Mouse (Mus musculus) layer of hippocampus, adult 18-20 months (tissue): ENCODE measurements at regions not wholly inside any gene's neighbourhood (a gene's known extent, or its start where the extent isn't known, plus 50 kb on each side); places are given as distances from the start of the nearest gene placed in this dataset.
A peak's percentile ranks its signal among the peaks of the same experiment; 100 is the strongest.

Experiments
- DNase-seq, 2 experiments: peaks; one replicate each; pipeline ENCODE4 v3.0.0; 2022; ENCODE audit warnings: low spot score in 2 of 2

DNA sequence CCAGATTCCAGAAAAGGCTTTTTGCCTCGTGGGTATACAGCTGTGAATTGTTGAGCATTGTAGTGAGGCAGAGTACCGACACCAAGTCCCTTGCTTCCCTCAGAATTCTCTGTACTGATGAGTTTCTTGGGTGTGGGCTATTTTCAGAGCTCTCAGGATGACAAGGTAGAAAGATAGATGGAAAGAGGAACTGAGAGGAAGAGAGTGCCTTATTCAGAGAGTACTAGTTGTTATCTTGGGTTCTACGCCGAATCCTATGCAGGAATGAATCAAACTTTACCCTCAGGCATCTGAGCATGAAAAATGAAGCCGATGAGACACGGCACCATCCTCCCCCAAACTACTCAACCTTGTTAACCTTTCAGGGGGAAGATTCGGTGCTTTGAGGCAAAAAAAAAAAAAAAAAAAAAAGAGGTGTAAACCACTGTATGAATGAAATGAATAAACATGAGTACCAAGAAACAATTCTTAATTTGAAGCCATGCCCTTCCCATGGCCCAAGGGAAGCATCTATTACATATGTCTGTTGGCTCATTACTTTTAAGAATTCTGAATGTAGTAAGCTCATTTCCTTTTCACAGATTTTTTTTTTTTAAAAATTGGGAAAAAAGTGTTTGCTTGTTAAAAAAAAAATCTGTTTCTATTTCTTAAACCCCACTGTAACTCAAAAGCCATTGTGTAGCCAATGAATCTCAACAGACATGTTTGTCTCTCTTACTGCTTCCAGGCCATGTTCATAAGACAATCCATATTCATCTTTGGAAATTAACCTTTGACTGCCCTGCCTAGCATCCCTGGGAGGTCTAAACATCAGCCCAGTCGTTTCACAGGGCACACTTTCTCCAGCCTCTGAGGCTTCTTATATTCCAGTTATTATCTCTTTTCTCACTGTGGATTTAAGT lies 1435.8 kb upstream of the A1bg start:
- no peak for DNase-seq

DNA sequence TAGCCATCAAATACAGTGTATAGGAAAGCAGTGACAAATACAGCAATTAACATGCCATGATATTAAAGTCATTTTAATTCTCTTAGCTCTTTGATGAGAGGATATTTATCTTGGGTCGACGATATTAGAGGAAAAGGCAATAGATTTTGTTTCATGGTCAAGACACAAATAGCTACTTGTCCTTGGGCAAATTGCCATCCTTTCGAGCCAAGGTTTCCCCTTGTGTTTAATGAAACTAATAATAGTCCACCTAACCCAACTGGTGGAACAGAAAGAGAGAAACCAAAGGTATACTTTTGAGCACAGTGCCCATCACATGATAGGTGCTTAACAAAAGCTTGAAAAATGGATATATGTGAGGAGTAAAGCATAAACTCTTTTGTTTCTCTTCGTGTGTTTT lies 1431.0 kb upstream of the A1bg start:
- DNase-seq: no peak

DNA sequence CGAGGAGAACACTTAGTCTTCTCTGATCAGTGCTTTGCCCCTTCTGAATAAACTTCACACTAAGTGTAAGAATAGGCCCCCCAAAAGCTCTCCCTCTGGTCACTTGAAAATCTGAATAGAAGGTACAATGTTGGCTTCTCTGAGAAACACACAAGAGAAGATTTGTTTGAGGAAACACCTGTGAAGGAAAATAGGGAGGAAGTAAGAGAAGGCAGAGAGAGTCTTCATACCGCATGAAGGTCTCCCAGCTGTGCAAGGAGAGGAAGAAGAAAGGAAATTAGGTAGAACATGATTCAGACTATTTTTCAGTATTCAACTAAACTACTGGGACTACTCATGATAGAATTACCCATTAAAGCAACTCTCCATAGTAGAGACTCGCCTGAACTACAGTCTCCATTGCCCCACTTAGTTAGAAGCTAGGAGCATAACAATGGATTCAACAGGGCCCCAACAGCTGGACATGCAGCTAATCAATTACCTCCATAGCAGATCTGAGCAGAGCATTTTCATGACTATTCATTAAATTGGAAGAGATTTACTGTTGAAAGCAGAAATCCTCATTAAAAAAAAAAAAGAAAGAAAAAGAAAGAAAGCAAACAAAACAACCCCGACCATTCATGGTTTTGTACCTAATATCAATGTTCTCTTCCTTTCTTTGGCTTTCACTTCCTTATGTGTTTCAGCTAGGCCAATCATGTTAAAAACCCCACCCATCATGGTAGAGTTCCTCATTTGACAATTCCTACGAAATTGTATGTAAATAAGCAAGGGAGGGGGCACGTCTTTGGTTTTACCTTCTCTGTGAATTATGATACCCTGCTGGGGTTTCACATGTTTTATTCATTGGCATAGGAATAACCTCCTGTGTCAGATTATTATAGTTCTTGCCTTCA lies 1428.3 kb upstream of the A1bg start:
- DNase-seq: no peak

DNA sequence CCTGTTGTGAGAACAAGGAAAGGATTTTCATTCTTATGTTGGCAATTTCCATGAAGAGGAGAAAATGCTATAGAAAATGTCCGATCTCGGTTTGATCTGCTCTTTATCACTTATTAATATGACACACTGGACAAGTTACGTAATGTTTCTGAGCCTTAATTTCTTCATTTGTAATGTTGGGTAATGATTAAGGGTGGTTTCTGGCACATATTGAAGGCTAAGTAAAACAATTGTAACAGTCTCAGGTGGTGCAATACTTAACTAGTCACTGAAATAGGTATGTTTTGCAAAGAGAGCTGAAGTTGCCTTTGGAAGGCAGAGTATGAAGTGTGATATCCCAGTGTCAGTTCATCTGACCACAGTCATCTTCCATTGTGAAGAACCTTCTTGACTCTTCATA lies 1427.2 kb upstream of the A1bg start:
- DNase-seq: no peak

DNA sequence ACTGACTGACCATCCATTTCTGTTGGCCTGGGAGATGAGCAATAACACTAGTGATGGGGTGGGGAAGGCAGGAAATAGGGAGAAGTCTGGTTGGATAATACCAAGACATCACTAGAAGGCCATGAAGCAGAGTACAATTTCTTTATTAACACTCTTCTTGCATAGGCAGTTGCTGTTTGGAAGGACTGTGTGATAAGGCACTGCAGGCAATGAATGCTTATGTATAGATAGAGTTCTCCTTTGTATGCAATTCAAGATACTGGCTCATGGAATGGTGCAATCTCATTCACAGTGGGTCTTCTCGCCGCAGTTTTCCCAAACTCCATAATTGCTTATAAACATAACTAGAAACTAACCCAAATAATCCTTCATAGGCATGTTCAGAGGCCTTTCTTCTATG lies 1426.1 kb upstream of the A1bg start:
- DNase-seq: no peak

DNA sequence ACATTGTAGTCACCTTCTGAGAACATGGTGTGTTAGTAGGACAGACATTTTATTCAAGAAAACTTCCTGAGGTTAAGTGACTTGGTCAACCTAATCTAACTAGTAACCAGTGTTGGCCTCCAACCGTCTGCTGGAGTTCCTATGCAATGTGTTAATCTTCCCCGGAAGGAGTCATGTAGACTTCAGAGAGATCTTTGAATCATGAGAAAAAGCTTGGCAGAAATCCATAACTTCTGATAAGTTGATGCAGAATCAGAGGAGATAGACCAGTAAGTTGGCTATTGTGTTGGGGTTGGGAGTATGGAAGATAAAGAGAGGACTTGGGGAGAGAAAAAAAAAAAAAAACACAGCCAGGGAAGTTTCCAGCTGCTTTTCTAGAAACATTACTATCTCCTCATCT lies 1424.9 kb upstream of the A1bg start:
- DNase-seq: no peak

DNA sequence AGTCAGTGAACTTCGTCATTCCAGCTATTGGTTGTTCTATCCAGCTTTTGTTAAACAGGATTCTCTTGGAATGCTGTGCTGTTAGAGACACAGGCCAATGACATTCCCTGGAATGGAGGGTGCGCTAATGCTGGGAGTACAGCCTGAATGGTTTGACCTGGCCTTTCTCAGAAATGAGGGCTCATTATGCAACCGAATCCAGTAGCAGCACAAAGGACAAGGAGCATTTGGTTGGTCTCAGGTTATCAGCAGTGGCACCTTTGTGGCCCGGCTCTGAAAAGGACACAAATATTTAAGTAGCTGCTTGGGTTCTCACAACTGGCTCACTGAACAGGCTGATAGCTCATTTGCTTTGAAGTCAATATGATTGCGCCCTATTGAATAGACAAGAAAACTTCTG lies 1423.1 kb upstream of the A1bg start:
- no peak for DNase-seq

DNA sequence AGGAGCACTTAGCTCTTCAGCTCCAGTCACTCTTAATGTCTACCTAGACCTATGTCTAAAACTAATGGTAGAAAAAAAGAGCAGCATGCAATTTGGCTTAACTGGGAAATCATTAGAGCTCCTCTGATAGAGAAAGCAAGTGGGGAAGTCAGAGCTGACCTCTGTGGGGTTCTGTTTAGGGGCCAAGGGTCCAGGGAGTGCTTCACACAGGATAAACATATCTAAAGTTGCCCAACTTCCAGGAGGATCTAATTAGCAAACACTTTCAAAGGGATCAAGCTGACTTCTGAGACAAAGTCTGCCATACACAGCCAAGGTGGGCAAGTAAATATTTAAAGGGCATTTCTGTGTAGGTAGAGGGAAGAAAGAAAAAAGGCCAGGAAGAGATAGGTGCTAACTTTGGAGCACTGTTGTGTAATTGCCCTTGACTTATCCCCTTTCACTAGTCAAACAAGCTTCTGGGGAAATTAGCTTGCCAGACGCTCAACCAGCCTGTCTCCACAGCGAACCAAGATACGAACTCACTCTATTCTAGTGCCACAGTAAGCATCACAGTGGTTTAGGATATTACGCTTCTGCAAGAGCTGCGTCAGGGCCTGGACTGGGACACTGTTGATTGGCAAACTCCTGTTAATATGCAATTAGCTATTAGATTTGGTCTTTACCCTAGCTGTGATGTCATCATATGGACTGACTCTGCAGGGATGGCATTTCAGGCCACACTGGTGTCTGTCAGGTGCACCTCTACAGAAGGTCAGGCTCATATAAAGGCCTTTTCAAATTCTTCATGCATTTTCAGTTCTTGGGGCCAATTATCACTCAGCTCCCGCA lies 1413.9 kb upstream of the A1bg start:
- DNase-seq: no peak

DNA sequence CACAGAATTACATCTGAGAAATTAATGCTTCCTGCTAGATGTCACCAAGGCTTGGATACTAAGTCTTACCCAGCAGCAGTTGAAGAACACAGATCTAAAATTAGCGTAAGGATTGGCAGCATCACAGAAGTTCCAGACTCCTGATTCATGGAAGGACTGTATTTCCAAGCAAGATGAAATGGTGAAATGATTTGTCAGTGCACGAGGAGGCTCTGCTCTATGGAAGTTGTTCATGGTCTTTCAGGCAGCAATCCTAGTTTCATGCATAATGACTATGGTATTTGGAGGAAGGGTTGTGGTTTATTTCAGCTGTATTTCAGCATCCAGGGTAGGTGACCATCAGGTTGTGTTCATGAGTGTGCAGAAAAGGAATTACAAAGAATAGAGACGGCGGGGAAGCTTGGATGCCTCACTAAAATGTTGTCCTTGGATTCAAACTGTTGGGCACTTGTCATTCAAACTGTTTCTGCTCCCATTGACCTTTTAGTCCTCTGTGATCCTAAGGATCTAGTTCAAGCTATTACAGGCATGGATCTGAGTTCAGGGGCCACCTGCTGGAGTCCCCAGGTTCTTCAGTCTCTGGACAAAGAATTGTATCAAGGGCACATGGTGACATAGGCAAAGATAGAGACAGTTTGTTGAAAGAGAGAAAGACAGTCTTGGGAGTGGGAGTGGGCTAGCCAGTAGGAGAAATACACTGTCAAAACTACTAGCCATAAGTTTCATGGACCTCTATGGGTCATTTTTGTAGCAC lies 1411.6 kb upstream of the A1bg start:
- DNase-seq: peak in 1 of 2 experiments; percentile 6

DNA sequence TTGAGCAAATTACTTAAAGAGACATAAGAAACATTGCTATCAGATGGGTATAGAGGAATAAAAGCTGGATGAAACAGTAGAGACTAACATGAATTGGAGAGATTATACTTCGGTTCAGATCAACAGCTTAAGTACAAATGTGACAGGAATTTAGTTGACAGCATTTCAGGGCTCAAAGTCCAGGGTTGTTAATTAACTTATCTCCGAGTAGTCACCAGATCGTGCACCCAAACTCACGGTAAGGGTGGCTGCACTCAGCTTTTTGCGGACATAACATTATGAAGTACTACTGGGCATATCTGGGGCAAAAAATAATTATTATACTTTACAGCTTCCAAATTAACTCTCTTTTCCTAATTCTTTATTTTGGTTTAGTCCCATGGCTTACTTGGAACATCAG lies 1409.3 kb upstream of the A1bg start:
- DNase-seq: no peak

DNA sequence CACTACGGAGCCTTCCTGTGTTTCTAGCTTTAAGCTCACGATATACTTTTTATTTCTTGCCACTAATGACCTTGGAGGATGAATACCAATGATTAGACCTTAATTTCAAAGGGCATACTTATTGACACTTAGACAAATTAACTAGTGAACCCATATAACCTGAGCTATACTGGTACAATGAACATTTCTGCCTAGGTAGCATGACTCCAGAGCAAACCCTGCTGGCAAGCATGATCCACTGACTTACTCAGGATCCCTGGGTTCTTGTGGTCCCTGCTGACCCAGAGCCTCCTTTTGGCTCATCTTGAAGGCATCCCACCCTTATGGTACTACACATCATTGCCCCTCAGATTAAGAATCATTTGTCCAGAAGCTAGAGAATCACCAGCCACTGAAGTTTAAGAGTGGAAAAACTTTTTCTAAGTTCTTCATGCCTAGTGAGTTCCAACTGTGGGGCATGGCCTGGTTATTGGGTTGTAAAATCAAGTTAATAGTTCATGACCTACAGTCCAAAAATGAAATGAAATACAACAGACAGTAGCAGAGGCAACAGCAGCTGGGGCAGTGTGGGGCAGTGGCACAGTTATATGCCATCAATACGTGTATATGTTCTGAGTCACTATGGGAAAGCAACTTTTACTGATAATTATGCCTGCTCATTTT lies 1408.5 kb upstream of the A1bg start:
- no peak for DNase-seq

DNA sequence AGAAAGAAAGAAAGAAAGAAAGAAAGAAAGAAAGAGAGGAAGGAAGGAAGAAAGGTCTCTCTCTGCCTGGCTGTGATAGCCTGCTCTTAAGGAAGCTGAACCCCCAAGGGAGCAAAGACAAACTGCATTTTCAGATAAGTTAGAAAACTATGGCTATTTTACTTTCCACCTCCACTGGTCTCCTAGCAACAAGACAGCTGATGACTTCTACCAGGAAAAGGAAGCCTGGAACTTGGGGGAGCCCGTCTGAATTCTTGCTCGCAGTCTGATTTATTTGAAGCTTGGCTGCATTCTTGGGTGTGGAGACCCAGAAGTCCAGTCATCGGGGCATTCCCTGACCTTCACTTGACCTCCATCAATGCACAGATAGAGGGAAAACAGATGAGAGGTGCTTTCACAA lies 1406.1 kb upstream of the A1bg start:
- DNase-seq: peak in 1 of 2 experiments; percentile 26

DNA sequence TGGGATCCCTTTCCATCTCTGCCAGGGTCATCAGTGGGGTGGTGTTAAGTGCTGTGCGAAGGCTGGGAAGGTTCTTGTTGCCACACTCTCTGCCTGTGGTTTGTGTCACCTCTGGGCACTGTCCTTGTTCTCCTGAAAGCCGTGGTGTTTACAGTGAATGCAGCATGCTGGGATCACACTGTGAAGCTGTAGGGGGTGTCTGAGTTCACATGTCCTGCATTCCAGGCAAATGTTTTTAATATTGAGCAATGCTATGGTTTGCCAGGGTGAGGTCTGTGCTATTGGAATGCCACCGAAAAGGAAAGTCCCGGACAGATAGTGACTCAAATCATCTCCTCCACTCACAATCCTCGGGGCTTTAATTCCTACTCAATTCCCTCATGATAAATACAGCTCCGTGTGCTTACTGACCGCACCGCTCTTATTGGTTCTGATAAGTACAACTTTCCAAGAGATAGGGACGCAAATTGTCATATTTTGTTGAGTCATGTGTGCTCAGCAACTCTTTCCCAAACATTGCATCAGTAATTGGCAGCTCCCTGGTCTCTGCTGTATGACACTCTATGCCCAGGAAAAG lies 1405.6 kb upstream of the A1bg start:
- peak in 1 of 2 experiments; percentile 15 for DNase-seq

DNA sequence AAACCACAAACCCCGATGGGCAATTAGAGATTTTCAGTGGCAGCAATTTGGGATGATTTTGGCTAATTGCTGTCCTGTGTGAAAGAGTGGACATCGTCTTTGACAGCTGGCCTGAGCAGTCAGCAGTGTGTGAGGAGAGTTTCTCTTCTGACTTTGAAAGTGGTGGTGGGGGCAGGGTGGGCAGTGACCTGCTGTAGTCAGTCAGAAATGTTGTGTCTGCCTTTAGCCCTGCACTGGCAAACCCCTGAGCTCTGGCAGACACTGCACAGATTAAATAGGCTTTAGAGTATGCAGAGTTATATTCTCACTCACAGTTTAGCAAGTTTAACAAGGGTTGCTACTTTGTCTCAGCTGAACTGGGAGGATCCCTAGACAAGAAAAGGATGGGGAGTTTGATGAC lies 1404.7 kb upstream of the A1bg start:
- no peak for DNase-seq

DNA sequence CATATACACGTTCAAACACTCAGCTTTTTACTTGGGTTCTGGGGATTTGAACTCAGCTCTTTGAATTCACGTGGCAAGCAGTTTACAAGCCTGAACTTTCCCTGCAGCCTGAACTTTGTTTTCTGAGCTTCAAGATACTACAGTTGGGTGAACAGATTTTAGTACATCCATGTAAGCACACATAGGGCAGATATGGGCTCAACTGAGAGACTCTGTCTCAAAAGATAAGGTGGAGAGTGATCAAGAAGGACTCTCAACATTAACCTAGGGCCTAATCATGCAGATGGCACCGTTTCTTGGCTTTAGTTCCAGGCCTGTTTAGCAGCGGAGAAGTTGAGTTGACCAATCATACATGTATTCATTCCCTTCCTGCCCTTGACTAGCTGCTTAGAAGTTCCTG lies 1403.7 kb upstream of the A1bg start:
- no peak for DNase-seq

DNA sequence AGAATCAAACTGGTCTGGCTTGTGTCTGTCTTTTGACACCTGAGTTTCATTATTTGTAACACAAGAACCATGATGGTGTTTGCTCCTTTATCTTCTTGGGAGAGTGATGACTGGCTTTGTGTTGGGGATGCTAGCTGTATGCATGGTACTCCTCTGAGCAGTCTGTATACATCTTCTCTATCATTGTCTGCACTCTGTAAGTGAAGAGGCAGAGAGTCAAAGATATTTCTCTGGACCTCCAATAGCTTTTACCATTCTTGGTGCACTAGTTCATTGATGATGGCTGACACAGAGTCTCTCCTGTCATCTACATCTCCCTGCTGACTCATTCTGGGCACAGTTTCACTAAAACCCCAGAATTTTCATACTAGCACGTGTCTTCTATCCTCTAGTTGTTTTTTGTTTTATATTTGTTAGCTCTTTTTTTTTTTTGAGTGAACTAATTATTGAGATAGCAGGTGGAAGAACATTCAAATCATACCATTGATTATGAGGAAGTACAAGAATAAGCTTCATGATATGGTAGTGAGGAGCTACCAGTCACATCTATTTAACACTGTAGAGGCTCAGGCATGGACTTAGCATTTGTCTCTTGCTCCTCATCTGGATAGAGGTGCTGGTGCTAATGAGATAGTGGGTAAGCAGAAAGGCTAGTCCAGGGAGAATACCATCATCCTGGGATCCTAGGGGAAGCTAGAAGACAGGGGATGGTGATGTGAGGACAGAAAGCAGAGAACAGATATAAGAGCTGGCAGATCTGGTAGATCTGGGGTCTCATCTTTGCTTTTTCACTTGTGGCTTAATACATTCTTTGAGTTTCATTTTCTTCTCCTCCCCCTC lies 1402.9 kb upstream of the A1bg start:
- no peak for DNase-seq

DNA sequence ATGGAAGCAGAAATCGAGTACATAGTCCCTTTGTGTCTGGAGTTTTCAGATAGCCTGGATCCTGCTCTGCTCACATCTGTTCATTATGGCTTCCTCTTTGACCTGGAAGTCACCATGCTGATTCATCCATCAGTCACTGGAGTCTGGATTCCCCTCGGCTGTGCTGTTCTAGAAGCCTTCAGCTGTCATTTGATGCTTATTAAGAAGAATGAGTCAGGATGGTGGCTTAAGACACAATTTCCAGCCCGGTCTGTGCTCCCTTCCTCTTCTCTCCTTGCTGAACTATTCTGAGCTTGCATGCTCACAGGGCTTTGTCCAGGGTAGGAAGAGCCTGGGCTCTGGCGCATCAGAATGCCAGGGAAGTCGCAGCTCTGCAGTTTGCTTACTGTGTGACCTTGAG lies 1398.2 kb upstream of the A1bg start:
- no peak for DNase-seq

DNA sequence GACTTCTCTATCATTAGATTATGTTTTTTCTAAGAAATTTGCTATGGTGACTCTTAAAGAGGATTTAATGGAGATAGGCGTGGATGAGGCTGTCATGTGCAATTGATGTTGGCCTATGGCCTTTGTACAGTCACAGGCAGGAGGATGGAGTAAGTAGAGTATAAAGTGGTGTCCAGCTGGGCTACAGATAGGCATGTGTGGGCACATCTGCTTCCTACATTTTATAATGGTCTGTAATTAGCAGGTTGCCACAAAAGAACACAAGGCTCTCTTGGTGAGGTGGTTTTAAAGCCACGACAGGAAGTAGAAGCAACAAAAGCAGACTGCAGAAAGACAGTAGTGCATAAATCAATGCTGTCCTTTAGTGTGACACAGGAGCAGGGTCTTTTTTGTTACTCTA lies 1391.6 kb upstream of the A1bg start:
- DNase-seq: no peak

DNA sequence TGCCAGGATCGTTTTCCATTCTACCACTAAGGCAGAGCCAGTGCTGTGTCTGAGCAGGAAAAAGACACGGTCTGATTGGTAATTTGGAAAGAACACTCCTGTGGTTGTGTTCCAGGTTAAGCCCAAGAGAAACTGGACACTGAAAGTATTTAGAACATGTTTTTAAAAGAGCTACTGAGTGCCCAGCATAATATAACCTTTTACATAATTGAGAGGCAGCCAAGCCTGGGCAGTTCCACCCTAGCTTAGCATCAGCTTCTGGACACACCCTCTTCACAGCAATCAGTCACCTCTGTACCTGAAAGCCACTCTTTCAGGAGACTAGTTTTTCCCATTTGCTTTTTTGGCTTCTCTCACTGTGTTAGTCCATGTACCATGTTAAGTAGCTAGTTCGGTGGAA lies 1379.4 kb upstream of the A1bg start:
- DNase-seq: no peak
